ENCODE assay signal across 28 mouse cellular contexts in the genomic region with DNA sequence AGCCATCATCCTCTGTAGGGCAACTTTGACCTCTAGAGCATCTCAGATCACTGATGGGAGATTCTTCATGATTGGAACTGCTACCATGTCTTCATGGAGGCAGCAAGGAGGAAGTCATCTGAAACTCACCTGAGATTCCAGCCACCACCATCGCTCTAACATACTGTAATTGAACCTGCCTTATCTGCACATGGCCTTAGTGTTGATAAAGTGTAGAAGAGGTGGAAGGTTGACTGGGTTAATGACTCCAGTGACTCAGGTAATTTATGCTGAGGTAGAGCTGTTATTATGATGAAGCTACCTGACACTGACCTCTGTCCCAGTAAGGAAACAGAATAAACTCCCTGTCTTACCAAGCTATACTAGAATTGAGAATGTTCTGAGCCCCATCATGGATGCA.
"Had no signal": no experiment of that assay in that cellular context is flagged by ENCODE, and none has a peak within 500 bp of the region (broad histone marks: within the 10 kb centered on the region; RNA-seq: fewer than 3 reads in every experiment).

No protein-coding gene starts in this region.

- H3K4me2 ChIP-seq: embryonic facial prominence, embryonic 12.5 days; embryonic facial prominence, embryonic 13.5 days; embryonic facial prominence, embryonic 15.5 days; forebrain, embryonic 12.5 days; forebrain, embryonic 13.5 days; forebrain, embryonic 15.5 days had no signal

- DNase-seq: cerebellum, adult 2 months; cerebellum, adult 8-10 months; cerebellum, adult 9-10 months; cerebellum, adult 9-11 months; cerebellum, postnatal 10 days; cerebellum, postnatal 14 days; cerebellum, postnatal 25 days; cerebellum, postnatal 36 days; embryo, embryonic 11 days; forebrain, postnatal 0 days; gastrocnemius, adult 2 months; gastrocnemius, postnatal 10 days; gastrocnemius, postnatal 14 days; gastrocnemius, postnatal 25 days; gastrocnemius, postnatal 36 days; heart, adult 11 months; heart, adult 18-20 months had no signal

- H3K9me3 ChIP-seq: embryonic facial prominence, embryonic 10.5 days; embryonic facial prominence, embryonic 12.5 days; embryonic facial prominence, embryonic 13.5 days; embryonic facial prominence, embryonic 15.5 days; forebrain, embryonic 10.5 days; forebrain, embryonic 12.5 days; forebrain, embryonic 13.5 days; forebrain, embryonic 15.5 days had no signal

- H3K36me3 ChIP-seq: embryonic facial prominence, embryonic 10.5 days; embryonic facial prominence, embryonic 12.5 days; embryonic facial prominence, embryonic 13.5 days; embryonic facial prominence, embryonic 15.5 days; forebrain, embryonic 10.5 days; forebrain, embryonic 12.5 days; forebrain, embryonic 15.5 days had no signal

- H3K9ac ChIP-seq: embryonic facial prominence, embryonic 12.5 days; embryonic facial prominence, embryonic 13.5 days; embryonic facial prominence, embryonic 15.5 days; forebrain, embryonic 12.5 days; forebrain, embryonic 13.5 days; forebrain, embryonic 15.5 days; forebrain, postnatal 0 days had no signal

- H3K4me1 ChIP-seq: embryonic facial prominence, embryonic 10.5 days; embryonic facial prominence, embryonic 12.5 days; embryonic facial prominence, embryonic 13.5 days; embryonic facial prominence, embryonic 15.5 days; forebrain, embryonic 10.5 days; forebrain, embryonic 12.5 days; forebrain, embryonic 13.5 days; forebrain, embryonic 15.5 days had no signal

- ATAC-seq: forebrain, embryonic 13.5 days; forebrain, embryonic 14.5 days; forebrain, embryonic 15.5 days; forebrain, embryonic 16.5 days; forebrain, postnatal 0 days had no signal

- H3K27ac ChIP-seq: embryonic facial prominence, embryonic 10.5 days; embryonic facial prominence, embryonic 12.5 days; embryonic facial prominence, embryonic 13.5 days; embryonic facial prominence, embryonic 15.5 days; forebrain, embryonic 10.5 days; forebrain, embryonic 12.5 days; forebrain, embryonic 13.5 days; forebrain, embryonic 15.5 days; gastrocnemius, adult 2 months had no signal

- H3K27me3 ChIP-seq: embryonic facial prominence, embryonic 12.5 days; embryonic facial prominence, embryonic 13.5 days; embryonic facial prominence, embryonic 15.5 days; forebrain, embryonic 12.5 days; forebrain, embryonic 13.5 days; forebrain, embryonic 15.5 days had no signal

- H3K4me3 ChIP-seq: embryonic facial prominence, embryonic 10.5 days; embryonic facial prominence, embryonic 12.5 days; embryonic facial prominence, embryonic 13.5 days; embryonic facial prominence, embryonic 15.5 days; erythroblast, embryonic 14.5 days; forebrain, embryonic 10.5 days; forebrain, embryonic 12.5 days; forebrain, embryonic 13.5 days; forebrain, embryonic 15.5 days; gastrocnemius, adult 2 months had no signal
